Mouse (Mus musculus): ENCODE data around the gene Pex6. TPM values are rescaled to one million over a fixed set of nuclear protein-coding genes. Genes with fewer than 3 reads are reported as not detected.

Gene Pex6
- polyA plus RNA-seq, 1 experiment from 2014 or later = 17.0 TPM

DNA sequence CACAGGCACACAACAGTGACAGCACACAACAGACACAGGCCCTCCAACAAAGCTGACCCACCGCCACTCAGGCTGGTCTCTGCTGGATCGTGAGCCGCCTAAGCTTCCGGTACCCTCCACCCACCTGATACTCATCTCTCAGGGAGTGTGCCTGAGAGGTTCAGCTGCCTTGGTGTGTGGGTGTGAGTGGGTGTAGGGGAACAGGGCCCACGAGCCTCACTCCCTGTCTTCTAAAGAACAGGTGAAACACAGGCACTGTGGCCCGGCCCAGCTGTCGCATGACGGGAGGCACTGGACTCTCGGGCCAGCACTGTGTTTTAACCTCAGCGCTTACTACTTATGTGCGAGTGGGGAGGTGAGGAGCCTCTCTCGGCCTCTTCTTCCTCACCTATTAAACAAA lies 9.2 kb upstream of the Pex6 start:
- Histone ChIP-seq H3K4me1 (replicated peaks) (peaks cover 41% of the 10 kb centered on the region), H3K36me3 (peaks cover 22% of the 10 kb centered on the region), H3K9me3 (replicated peaks) (no peaks in the 10 kb centered on the region), H3K27ac (ENCODE audit: poor library complexity, severe bottlenecking) (no peak overlapping the region), H3K27me3 (replicated peaks) (no peaks in the 10 kb centered on the region), H3K4me2 (no peak overlapping the region), H3K4me3 (no peak overlapping the region), H3K9ac (peak overlapping the region; percentile 11; the same call in 1 of the 2 replicates)
- 81% methylated on average over 12 of the region's 12 CpGs for WGBS
- no peak for ATAC-seq (ENCODE audit: insufficient number of reproducible peaks, low FRiP score)

DNA sequence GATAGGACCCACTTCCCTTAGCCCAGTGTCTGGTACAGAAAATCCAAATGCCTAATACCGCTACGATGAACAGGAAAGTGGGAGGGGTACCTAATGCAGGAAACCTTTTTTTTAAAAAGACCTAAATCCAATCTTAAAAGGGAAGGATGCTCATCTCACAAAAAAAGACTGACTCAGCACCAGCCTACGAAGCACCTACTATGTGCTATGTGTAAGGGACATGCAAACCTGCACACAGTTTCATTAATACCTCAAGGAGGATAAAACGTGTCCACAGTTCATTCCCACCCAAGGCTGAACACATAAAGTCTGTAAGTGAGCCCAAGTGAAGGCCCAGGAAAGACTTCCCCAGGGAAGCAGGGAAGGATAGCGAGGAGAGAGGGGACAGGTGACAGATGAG lies 8.8 kb upstream of the Pex6 start:
- Histone ChIP-seq H3K27ac (ENCODE audit: poor library complexity, severe bottlenecking) (no peak overlapping the region), H3K4me1 (replicated peaks) (peaks cover 41% of the 10 kb centered on the region), H3K4me2 (peak overlapping the region; percentile 94; the same call in 1 of the 2 replicates), H3K4me3 (no peak overlapping the region), H3K27me3 (replicated peaks) (no peaks in the 10 kb centered on the region), H3K9me3 (replicated peaks) (no peaks in the 10 kb centered on the region), H3K9ac (peak overlapping the region; percentile 92; the same call in 1 of the 2 replicates), H3K36me3 (peaks cover 22% of the 10 kb centered on the region)
- ATAC-seq (ENCODE audit: insufficient number of reproducible peaks, low FRiP score) = no peak
- WGBS = 81% methylated on average over 5 of the region's 5 CpGs

DNA sequence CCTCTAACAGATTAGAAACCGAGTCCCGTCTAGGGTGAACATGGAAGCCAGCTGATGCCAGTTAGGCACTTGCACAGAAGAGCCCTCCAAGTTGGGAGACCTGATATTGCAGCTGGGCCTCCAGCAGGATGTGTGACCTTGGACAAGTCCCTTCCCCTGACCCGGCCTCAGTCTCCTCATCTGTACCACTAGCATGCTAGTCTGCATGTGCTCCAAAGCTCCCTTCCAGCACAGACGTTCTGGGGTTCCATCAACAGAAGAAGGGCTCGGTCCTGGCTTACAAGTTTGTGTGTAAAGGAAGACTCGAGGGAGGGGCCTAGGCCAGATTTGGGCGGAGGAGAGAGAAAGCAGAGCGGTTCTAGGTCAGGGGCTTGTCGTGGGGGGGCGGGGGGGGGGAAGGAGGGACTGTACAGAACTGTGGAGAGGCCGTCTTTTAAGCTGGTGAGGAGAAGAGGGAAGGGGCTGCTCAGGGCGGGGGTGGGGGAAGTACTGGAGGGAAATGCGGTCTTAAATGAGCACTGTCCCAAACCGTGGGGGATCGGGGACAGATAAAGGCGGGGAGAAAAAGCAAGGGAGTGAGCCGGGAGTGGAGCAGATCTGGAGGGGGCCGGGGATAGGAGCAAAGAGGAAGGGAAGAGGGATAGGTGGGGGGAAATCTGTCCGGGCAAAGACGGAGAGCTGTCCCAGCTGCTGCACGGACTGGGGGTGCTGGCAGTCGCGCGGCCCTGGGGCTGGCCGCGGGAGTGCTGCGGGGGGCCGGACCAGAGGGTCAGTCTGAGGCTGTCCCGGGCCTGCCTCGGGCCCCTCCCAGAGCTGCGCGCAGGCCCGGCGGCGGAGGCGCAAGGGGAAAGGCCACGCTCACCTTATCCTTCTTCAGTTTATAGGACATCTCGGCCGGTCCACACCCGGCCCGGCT lies 7.0 kb upstream of the Pex6 start:
- Histone ChIP-seq H3K36me3 (peaks cover 7% of the 10 kb centered on the region), H3K27ac (ENCODE audit: poor library complexity, severe bottlenecking) (peak overlapping the region; percentile 89), H3K9ac (peak overlapping the region; percentile 92), H3K4me1 (replicated peaks) (peaks cover 41% of the 10 kb centered on the region), H3K9me3 (replicated peaks) (no peaks in the 10 kb centered on the region), H3K27me3 (replicated peaks) (no peaks in the 10 kb centered on the region), H3K4me3 (peak overlapping the region; percentile 88), H3K4me2 (peak overlapping the region; percentile 94)
- WGBS = 4% methylated on average over 39 of the region's 41 CpGs
- peak; percentile 79 for ATAC-seq (ENCODE audit: insufficient number of reproducible peaks, low FRiP score)

DNA sequence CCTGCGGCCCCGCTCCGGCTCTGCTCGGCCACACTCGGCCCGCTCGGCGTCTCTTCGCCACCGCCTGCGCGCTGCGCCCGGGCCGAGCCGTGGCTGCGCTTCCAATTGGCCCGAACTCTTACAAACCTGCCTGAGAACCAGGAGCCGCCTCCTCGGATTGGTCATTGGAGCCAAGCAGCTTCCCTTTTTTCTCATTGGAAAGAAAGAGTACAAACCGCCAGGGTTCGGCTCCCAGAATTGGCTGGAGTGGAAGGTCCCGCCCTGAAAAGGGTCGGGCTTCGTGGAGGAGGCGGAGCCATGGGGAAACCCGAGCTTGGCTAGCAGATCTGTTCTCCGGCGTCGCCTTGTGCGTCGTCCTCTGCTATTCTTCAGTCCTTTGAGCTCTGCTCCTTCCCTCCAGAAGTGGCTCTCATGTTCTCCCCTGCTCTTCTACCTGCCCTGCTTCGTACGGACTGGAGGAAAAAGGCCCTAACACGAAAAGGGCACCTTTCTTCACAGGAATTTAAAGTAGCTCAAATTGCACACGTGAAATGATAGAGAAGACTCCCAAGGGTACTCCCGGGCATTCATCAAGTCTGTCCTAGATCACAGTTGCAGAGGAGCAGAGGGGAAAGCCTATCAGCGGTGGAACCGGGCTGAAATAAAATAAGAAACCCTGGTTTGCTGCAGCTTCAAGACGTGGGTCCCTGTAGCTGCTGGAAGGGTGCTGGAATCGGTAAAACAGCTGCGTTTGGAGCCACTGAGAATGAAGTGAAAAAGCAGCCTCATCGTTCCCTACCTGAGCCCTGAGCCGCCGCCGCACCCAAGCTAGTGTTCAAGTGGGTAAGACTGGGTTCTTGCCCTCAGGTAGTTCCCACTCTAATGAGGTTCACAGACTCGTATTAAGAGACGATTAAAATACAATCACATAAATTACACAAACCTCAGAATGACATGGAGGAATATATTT lies 6.1 kb upstream of the Pex6 start, which contains the start of gene Ppp2r5d:
Gene Ppp2r5d (minus strand): TSS at position 225 of the 949 bp plus-strand sequence.
- Histone ChIP-seq H3K4me1 (replicated peaks) (peaks cover 41% of the 10 kb centered on the region), H3K9ac (peak within 1 kb of the TSS; percentile 92), H3K4me2 (peak within 1 kb of the TSS; percentile 94), H3K27me3 (replicated peaks) (no peaks in the 10 kb centered on the region), H3K4me3 (peak within 1 kb of the TSS; percentile 88), H3K9me3 (replicated peaks) (no peaks in the 10 kb centered on the region), H3K27ac (ENCODE audit: poor library complexity, severe bottlenecking) (peak within 1 kb of the TSS; percentile 89), H3K36me3 (no peaks in the 10 kb centered on the region)
- WGBS = 1% methylated on average over 48 of the region's 48 CpGs
- peak; percentile 94 for ATAC-seq (ENCODE audit: insufficient number of reproducible peaks, low FRiP score)

DNA sequence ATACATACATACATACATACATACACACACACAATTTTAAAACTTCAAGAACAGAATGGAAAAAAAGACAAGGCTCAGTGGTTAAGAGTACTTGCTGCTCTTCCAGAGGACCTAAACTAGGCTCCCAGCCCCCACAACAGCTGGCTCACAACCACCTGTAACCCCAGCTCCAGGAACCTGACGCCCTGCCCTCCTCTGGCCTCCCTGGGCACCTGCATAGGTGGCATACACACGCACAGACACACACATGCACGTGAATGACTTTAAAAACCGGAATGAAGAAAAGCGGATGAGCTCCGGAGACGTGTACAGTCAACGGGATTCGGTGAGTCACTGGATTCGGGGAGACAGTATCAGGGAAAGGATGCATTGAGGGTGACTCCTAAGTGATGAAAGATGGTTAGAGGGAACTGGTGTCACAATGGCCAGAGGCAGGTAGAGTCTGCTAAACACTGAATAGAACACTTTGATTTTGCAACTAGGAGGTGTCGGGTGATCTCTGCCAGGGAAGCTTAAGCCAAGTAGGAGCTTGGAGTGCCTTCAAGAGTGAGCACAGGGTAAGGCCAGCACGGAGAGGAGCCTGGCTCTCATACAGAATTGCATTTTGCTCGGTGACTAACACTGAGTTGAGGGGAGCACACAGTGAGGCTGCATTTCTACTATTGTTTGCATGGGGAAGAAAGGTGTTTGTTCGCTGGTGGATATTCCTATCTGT lies 4.7 kb upstream of the Pex6 start:
- 78% methylated on average over 14 of the region's 14 CpGs for WGBS
- H3K9me3 ChIP-seq (replicated peaks) = no peaks in the 10 kb centered on the region
- ATAC-seq (ENCODE audit: insufficient number of reproducible peaks, low FRiP score) = no peak
- no peak overlapping the region for H3K27ac ChIP-seq (ENCODE audit: poor library complexity, severe bottlenecking)
- no peak overlapping the region for H3K4me2 ChIP-seq
- no peak overlapping the region for H3K9ac ChIP-seq
- H3K36me3 ChIP-seq = no peaks in the 10 kb centered on the region
- no peak overlapping the region for H3K4me3 ChIP-seq
- H3K27me3 ChIP-seq (replicated peaks) = no peaks in the 10 kb centered on the region
- peaks cover 36% of the 10 kb centered on the region for H3K4me1 ChIP-seq (replicated peaks)

DNA sequence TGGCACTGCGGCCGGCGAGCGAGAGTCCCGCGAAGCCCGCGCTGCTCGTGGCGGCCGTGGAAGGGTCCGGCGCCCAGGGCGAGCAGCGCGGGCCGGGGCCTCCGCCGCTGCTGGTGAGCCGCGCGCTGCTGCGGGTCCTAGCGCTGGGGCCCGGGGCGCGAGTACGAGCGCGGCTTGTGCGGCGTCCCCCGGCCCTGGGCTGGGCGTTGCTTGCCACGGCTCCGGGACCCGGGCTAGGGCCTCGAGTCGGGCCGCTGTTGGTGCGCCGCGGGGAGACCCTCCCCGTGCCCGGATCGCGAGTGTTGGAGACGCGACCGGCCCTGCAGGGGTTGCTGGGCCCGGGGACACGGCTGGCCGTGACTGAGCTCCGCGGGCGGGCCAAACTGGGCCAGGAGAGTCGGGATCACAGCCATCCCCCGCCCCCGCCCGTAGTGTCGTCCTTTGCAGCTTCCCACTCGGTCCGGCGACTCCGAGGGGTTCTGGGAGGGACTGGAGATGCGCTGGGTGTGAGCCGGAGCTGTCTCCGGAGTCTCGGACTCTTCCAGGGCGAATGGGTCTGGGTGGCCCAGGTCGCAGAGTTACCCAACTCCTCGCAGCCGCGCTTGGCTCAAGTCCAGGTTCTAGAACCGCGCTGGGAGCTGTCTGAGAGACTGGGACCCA lies 479 bp downstream of the Pex6 start:
- H3K9me3 ChIP-seq (replicated peaks) = no peaks in the 10 kb centered on the region
- peak overlapping the region; percentile 97 for H3K9ac ChIP-seq
- H3K4me2 ChIP-seq = peak overlapping the region; percentile 96
- H3K4me3 ChIP-seq = peak overlapping the region; percentile 97
- peak; percentile 54 for ATAC-seq (ENCODE audit: insufficient number of reproducible peaks, low FRiP score)
- under 1% methylated on average over 76 of the region's 76 CpGs for WGBS
- H3K27ac ChIP-seq (ENCODE audit: poor library complexity, severe bottlenecking) = peak overlapping the region; percentile 61
- H3K36me3 ChIP-seq = peaks cover 33% of the 10 kb centered on the region
- H3K4me1 ChIP-seq (replicated peaks) = peaks cover 17% of the 10 kb centered on the region
- no peaks in the 10 kb centered on the region for H3K27me3 ChIP-seq (replicated peaks)

DNA sequence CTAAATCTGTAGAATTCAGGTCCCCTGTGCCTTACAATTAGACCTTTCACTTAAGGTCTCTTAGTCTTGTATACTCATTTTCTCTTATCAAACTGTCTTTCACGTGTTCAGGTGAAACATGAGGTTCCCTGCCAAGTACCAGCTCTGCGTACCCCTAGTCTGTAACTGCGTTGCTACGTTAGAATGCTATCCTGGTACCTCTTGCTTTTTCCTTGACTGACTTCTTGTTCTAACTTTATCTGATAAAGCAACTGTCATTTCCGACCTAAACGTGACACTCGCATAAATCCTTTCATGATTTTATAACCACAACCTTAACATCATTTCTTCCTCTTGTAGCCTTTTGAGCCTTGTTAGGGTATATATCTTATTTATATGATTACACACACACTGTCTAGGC lies 1.2 kb downstream of the Pex6 start:
- ATAC-seq (ENCODE audit: insufficient number of reproducible peaks, low FRiP score) = no peak
- Histone ChIP-seq H3K9ac (peak overlapping the region; percentile 97), H3K4me2 (peak overlapping the region; percentile 96), H3K4me1 (replicated peaks) (peaks cover 17% of the 10 kb centered on the region), H3K36me3 (peaks cover 38% of the 10 kb centered on the region), H3K27ac (ENCODE audit: poor library complexity, severe bottlenecking) (no peak overlapping the region), H3K9me3 (replicated peaks) (no peaks in the 10 kb centered on the region), H3K4me3 (peak overlapping the region; percentile 97), H3K27me3 (replicated peaks) (no peaks in the 10 kb centered on the region)
- 52% methylated on average over 7 of the region's 7 CpGs for WGBS

DNA sequence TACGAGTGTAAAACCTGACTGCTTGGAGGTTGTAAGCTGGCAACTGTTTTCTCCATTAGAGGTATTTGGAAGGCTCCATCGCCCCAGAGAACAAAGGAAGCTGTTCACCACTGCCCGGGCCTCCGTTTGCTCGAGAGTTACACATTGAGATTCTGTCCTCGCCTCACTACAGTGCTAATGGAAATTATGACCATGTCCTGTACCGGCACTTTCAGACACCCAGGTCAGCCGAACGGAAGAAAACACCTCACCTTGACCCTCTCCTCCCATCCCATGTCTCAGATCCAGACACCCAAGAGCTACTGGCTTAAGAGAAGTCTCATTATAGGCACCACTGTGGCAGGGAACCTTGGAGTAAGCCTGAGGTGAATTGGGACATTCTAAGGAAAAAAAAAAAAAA lies 2.6 kb downstream of the Pex6 start:
- 90% methylated on average over 9 of the region's 9 CpGs for whole genome bisulfite sequencing

DNA sequence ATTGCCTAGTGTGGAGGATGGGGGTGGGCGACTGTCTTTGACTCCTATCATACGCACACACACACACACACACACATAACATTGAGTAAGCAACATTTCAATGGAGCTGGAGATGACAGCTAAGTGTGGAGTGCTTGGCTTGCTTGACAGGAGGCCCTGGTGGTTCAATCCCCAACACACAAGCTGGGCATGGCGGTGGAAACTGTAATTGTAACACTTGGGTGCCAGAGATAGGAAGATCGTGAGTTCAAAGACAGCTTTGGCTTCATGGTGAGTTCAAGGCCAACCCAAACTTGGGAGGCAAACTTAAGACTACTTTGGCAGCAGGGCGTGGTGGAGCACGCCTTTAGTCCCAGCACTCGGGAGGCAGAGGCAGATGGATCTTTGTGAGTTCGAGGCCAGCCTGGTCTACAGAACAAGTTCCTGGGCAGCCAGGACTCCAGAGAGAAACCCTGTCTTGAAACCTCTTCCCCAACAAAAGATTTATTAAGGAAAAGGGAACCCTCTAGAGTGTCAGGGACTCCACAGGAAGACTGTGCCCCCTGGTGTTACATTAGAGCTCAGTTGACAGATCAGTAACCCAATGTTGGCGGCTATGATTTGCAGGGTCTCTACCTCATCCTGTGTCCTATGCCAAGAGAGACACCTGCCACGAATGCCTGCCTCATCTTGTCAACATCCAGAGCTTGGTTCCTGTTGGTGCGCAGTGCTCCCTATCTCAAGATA lies 3.7 kb downstream of the Pex6 start:
- Histone ChIP-seq H3K4me1 (replicated peaks) (peaks cover 17% of the 10 kb centered on the region), H3K27ac (ENCODE audit: poor library complexity, severe bottlenecking) (no peak overlapping the region), H3K36me3 (peaks cover 43% of the 10 kb centered on the region), H3K4me3 (no peak overlapping the region), H3K27me3 (replicated peaks) (no peaks in the 10 kb centered on the region), H3K4me2 (no peak overlapping the region), H3K9ac (no peak overlapping the region), H3K9me3 (replicated peaks) (no peaks in the 10 kb centered on the region)
- 92% methylated on average over 11 of the region's 11 CpGs for WGBS
- no peak for ATAC-seq (ENCODE audit: insufficient number of reproducible peaks, low FRiP score)

More for the DNA sequence above, 2.6 kb downstream of the Pex6 start:
- no peaks in the 10 kb centered on the region for H3K27me3 ChIP-seq (replicated peaks)
- no peaks in the 10 kb centered on the region for H3K9me3 ChIP-seq (replicated peaks)
- H3K4me1 ChIP-seq (replicated peaks) = peaks cover 17% of the 10 kb centered on the region
- H3K4me2 ChIP-seq = no peak overlapping the region
- no peak for ATAC-seq (ENCODE audit: insufficient number of reproducible peaks, low FRiP score)
- H3K9ac ChIP-seq = no peak overlapping the region
- no peak overlapping the region for H3K4me3 ChIP-seq
- no peak overlapping the region for H3K27ac ChIP-seq (ENCODE audit: poor library complexity, severe bottlenecking)
- H3K36me3 ChIP-seq = peaks cover 43% of the 10 kb centered on the region

DNA sequence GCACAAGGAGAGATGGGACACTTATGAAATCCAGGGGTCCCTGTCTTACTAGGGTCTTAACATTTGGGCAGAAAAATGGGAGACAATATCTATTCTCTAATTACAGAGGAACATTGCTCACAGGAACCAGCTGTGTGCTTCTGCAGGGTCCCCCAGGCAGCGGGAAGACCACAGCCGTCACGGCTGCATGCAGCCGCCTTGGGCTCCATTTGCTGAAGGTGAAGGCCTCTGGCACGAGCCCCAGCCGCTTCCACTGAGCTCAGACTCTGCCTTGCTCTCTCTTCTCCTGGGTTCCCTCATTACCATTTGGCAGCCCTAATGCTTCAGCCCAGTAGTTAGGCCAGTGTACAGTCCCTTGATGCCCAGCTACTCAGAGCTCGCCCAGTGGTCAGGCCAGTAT lies 9.8 kb downstream of the Pex6 start:
- peaks cover 62% of the 10 kb centered on the region for H3K36me3 ChIP-seq
- 84% methylated on average over 7 of the region's 7 CpGs for WGBS

More for the DNA sequence above, 9.8 kb downstream of the Pex6 start:
- Histone ChIP-seq H3K27ac (ENCODE audit: poor library complexity, severe bottlenecking) (no peak overlapping the region), H3K9ac (no peak overlapping the region), H3K4me1 (replicated peaks) (peaks cover 8% of the 10 kb centered on the region), H3K9me3 (replicated peaks) (no peaks in the 10 kb centered on the region), H3K4me3 (no peak overlapping the region), H3K27me3 (replicated peaks) (no peaks in the 10 kb centered on the region), H3K4me2 (no peak overlapping the region)
- ATAC-seq (ENCODE audit: insufficient number of reproducible peaks, low FRiP score) = no peak
